13 mouse cellular contexts compared by ENCODE assay signal in genomic region chr11:106911257-106911656, GRCm38 (mm10). TPM values are rescaled to one million over a fixed set of nuclear protein-coding genes. Genes with fewer than 3 reads are reported as not detected.
DNase-seq lines count a peak whose midpoint lies in the region; ATAC-seq and TF ChIP-seq lines count a peak whose summit lies in the region.
"Had no signal": no experiment of that assay in that cellular context is flagged by ENCODE, and none has a peak within 500 bp of the region (broad histone marks: within the 10 kb centered on the region; RNA-seq: fewer than 3 reads in every experiment).

No protein-coding gene starts in this region.

- peak; percentile 71 for TF ChIP-seq CTCF in intestine, postnatal 0 days (IDR thresholded peaks at IDR 0.05; ENCODE audit: low read depth)
- peak in 2 of 3 experiments; percentile 53 to 63; a peak in 4 of 6 replicates for TF ChIP-seq CTCF in MEL (IDR thresholded peaks at IDR 0.05 in 2 of 3, conservative IDR thresholded peaks at IDR 0.05 in 1 of 3; ENCODE audit: control insufficient read depth in 1 of 3, insufficient read depth in 1 of 3, low read depth in 2 of 3, low read length in 3 of 3, poor library complexity in 1 of 3, severe bottlenecking in 1 of 3)

- no peak overlapping the region for H3K4me3 ChIP-seq in intestine, postnatal 0 days (ENCODE audit: low read depth, low read length)
- H3K4me3 ChIP-seq in intestine, embryonic 16.5 days (ENCODE audit: low read length): no peak overlapping the region
- no peak overlapping the region for H3K4me3 ChIP-seq in MEL (ENCODE audit: control insufficient read depth in 1 of 2, insufficient read depth in 1 of 2, low read depth in 2 of 2, low read length in 2 of 2)
- H3K4me3 ChIP-seq: hindbrain, embryonic 13.5 days; limb, embryonic 10.5 days; neural tube, embryonic 12.5 days had no signal

- TF ChIP-seq POLR2A in MEL (IDR thresholded peaks at IDR 0.05; ENCODE audit: control insufficient read depth in 1 of 2, insufficient read depth in 1 of 2, low read depth in 1 of 2, low read length in 2 of 2, poor library complexity in 1 of 2): no peak

- H3K4me2 ChIP-seq in intestine, postnatal 0 days (replicated peaks; ENCODE audit: low read depth): no peak overlapping the region
- no peak overlapping the region for H3K4me2 ChIP-seq in intestine, embryonic 16.5 days (ENCODE audit: low read depth, low read length)
- H3K4me2 ChIP-seq: hindbrain, embryonic 13.5 days; neural tube, embryonic 12.5 days had no signal

- no peak for ATAC-seq in intestine, postnatal 0 days
- no peak for ATAC-seq in intestine, embryonic 16.5 days
- ATAC-seq in megakaryocyte, adult 5-6 weeks (ENCODE audit: poor library complexity, severe bottlenecking): no peak

- peak; percentile 52 for TF ChIP-seq RAD21 in MEL (IDR thresholded peaks at IDR 0.05; ENCODE audit: low read depth, low read length)

- TF ChIP-seq EP300 in MEL (IDR thresholded peaks at IDR 0.05; ENCODE audit: low read depth in 1 of 2, low read length in 2 of 2): no peak

- H3K27ac ChIP-seq in intestine, postnatal 0 days (ENCODE audit: low read depth, low read length): no peak overlapping the region
- H3K27ac ChIP-seq in intestine, embryonic 16.5 days (ENCODE audit: low read length): no peak overlapping the region
- no peak overlapping the region for H3K27ac ChIP-seq in MEL (ENCODE audit: control insufficient read depth, low read depth, low read length)
- H3K27ac ChIP-seq: hindbrain, embryonic 13.5 days; limb, embryonic 10.5 days; neural tube, embryonic 12.5 days had no signal

- DNase-seq in lung, postnatal 25 days (ENCODE audit: low spot score): peak; percentile 26
- no peak for DNase-seq in lung, postnatal 14 days
- DNase-seq in MEL (ENCODE audit: low read depth, low spot score): peak; percentile 61
- DNase-seq in induced T-regulatory cell, adult 2 months (ENCODE audit: low read depth): peak; percentile 63
- no peak for DNase-seq in left cerebral cortex, postnatal 36 days (ENCODE audit: low spot score in 2 of 2)
- DNase-seq: cerebellum, postnatal 25 days; kidney, postnatal 25 days had no signal

- H3K27me3 ChIP-seq in intestine, postnatal 0 days (replicated peaks; ENCODE audit: control insufficient read depth, insufficient read depth, low read length): no peaks in the 10 kb centered on the region
- no peaks in the 10 kb centered on the region for H3K27me3 ChIP-seq in intestine, embryonic 16.5 days (replicated peaks; ENCODE audit: control insufficient read depth, insufficient read depth, low read length)
- no peaks in the 10 kb centered on the region for H3K27me3 ChIP-seq in MEL (ENCODE audit: control insufficient read depth in 1 of 2, insufficient read depth in 2 of 2, low read length in 2 of 2)
- H3K27me3 ChIP-seq: hindbrain, embryonic 13.5 days; neural tube, embryonic 12.5 days had no signal

- no peaks in the 10 kb centered on the region for H3K36me3 ChIP-seq in intestine, postnatal 0 days (ENCODE audit: control insufficient read depth, insufficient read depth)
- no peaks in the 10 kb centered on the region for H3K36me3 ChIP-seq in intestine, embryonic 16.5 days (ENCODE audit: control insufficient read depth, insufficient read depth, low read length)
- peaks cover 0 to 14% of the 10 kb centered on the region in 2 experiments; a peak in 2 of 4 replicates for H3K36me3 ChIP-seq in MEL (ENCODE audit: control insufficient read depth in 1 of 2, insufficient read depth in 2 of 2, low read length in 2 of 2)
- H3K36me3 ChIP-seq: hindbrain, embryonic 13.5 days; limb, embryonic 10.5 days; neural tube, embryonic 12.5 days had no signal

- no peaks in the 10 kb centered on the region for H3K9me3 ChIP-seq in intestine, postnatal 0 days (ENCODE audit: control insufficient read depth)
- no peaks in the 10 kb centered on the region for H3K9me3 ChIP-seq in intestine, embryonic 16.5 days (ENCODE audit: control insufficient read depth, low read length)
- H3K9me3 ChIP-seq in MEL (replicated peaks; ENCODE audit: insufficient read depth, low read length): no peaks in the 10 kb centered on the region
- H3K9me3 ChIP-seq: hindbrain, embryonic 13.5 days; limb, embryonic 10.5 days; neural tube, embryonic 12.5 days had no signal

- H3K4me1 ChIP-seq in intestine, postnatal 0 days (replicated peaks; ENCODE audit: control insufficient read depth, insufficient read depth, low read length): no peaks in the 10 kb centered on the region
- peaks cover 4% of the 10 kb centered on the region for H3K4me1 ChIP-seq in intestine, embryonic 16.5 days (ENCODE audit: control insufficient read depth, insufficient read depth, low read length)
- H3K4me1 ChIP-seq in MEL (ENCODE audit: control insufficient read depth in 1 of 2, insufficient read depth in 2 of 2, low read length in 2 of 2): peaks cover 4 to 5% of the 10 kb centered on the region in 2 experiments; a peak in 2 of 4 replicates
- H3K4me1 ChIP-seq: hindbrain, embryonic 13.5 days; neural tube, embryonic 12.5 days had no signal

- intact Hi-C loops in left cerebral cortex, postnatal 36 days (cut with DNase I): loop anchor here (5.0 kb wide), 1 partner anchor 59 kb away; no protein-coding TSS in a partner anchor

- H3K79me2 ChIP-seq in MEL (ENCODE audit: control insufficient read depth, insufficient read depth, low read length, poor library complexity): peaks cover 24% of the 10 kb centered on the region

- no peak overlapping the region for H3K9ac ChIP-seq in intestine, postnatal 0 days (ENCODE audit: low read depth, low read length)
- H3K9ac ChIP-seq in intestine, embryonic 16.5 days (ENCODE audit: low read depth, low read length): no peak overlapping the region
- H3K9ac ChIP-seq in MEL (ENCODE audit: control insufficient read depth, low read depth, low read length, poor library complexity, severe bottlenecking): no peak overlapping the region
- H3K9ac ChIP-seq: hindbrain, embryonic 13.5 days; neural tube, embryonic 12.5 days had no signal

TF ChIP-seq in MEL, 35 proteins besides CTCF, POLR2A, EP300 and RAD21:
- TF ChIP-seq GATA1 (IDR thresholded peaks at IDR 0.05; ENCODE audit: low read depth, low read length) (no peak), TBP (IDR thresholded peaks at IDR 0.05; ENCODE audit: low read depth, low read length) (no peak), TAL1 (IDR thresholded peaks at IDR 0.05; ENCODE audit: low read length) (no peak), ELF1 (IDR thresholded peaks at IDR 0.05; ENCODE audit: low read depth, low read length) (no peak), MYB (IDR thresholded peaks at IDR 0.05; ENCODE audit: low read depth, low read length) (no peak)

RNA-seq across cellular contexts. Expression of gene Smurf2, which starts 9.3 kb away (rescaled TPM):
- polyA plus RNA-seq in intestine, postnatal 0 days (2015; fragmentation: Nextera tagmentation; extraction: Ambion mirVana): 8.0 and 8.9 TPM in 2 replicates
- polyA plus RNA-seq in intestine, embryonic 16.5 days (2015; fragmentation: Nextera tagmentation; extraction: Ambion mirVana): 8.7 and 9.4 TPM in 2 replicates
- total RNA-seq in MEL (2012; rRNA removed): 17.5 and 18.2 TPM in 2 replicates
- polyA plus RNA-seq in MEL (2012; ENCODE audit: insufficient read depth in 1 of 2, insufficient read length in 2 of 2, low read depth in 1 of 2, low replicate concordance in 2 of 2, missing spikeins in 1 of 2): 10 to 100 TPM; 15.5 to 67.0 TPM
- 27.0 and 28.6 TPM in 2 replicates for total RNA-seq in megakaryocyte, adult 5-6 weeks (2015)
- total RNA-seq in megakaryocyte, adult 5-6 weeks (2017): 34.1 and 38.5 TPM in 2 replicates
- 10 to 100 TPM; 26.3 to 30.9 TPM for total RNA-seq in left cerebral cortex, postnatal 36 days (2021)

Comparison
In these comparisons a context has a peak if more than half of its experiments do, and no peak if none do; other contexts are left out.
1. DNase-seq: peak in lung, postnatal 25 days (single experiment), MEL (single experiment) and induced T-regulatory cell, adult 2 months (single experiment); none in lung, postnatal 14 days (single experiment) and left cerebral cortex, postnatal 36 days (0 of 2).